Mouse (Mus musculus): ENCODE results near the gene Unc119b. TPM values are rescaled to one million over a fixed set of nuclear protein-coding genes. Genes with fewer than 3 reads are reported as not detected.
"Not testable (repeated sequence)": the region's sequence is repeated elsewhere in the genome, so short reads cannot be mapped to it uniquely, and the experiment has no call there.

The Unc119b gene
- polyA plus RNA-seq, 1 experiment, result 38.7 TPM

- peak in 1 of 2 experiments; percentile 51 for DNase-seq (ENCODE audit: low read depth in 1 of 2, low spot score in 2 of 2)
- WGBS, result 46% methylated on average over 13 of the region's 13 CpGs
- H3K4me3 ChIP-seq (ENCODE audit: extremely low read depth, insufficient read depth, insufficient read length), result no peak overlapping the region
- H3K27me3 ChIP-seq (ENCODE audit: control insufficient read depth, insufficient read depth, low read length), result no peaks in the 10 kb centered on the region
- TF ChIP-seq POLR2A (IDR thresholded peaks at IDR 0.05; ENCODE audit: low read depth, low read length) (no peak), CTCF (IDR thresholded peaks at IDR 0.05; ENCODE audit: extremely low read depth, insufficient read depth, insufficient read length, insufficient replicate concordance) (no peak)
- peaks cover 31% of the 10 kb centered on the region for H3K36me3 ChIP-seq (ENCODE audit: control insufficient read depth, insufficient read depth, low read length)
- peaks cover 22% of the 10 kb centered on the region; the same call in 1 of the 2 replicates for H3K4me1 ChIP-seq (ENCODE audit: control insufficient read depth, insufficient read depth, insufficient read length)
- H3K27ac ChIP-seq (ENCODE audit: insufficient read depth, low read length), result peak overlapping the region; percentile 26; the same call in 1 of the 2 replicates
Measured at GRCm38 (mm10) chr5:115151457-115151856, 16.7 kb upstream of the Unc119b start.

GRCm38 (mm10) chr5:115150991-115151390, 16.2 kb upstream of the Unc119b start:
- no peaks in the 10 kb centered on the region for H3K27me3 ChIP-seq (ENCODE audit: control insufficient read depth, insufficient read depth, low read length)
- H3K27ac ChIP-seq (ENCODE audit: insufficient read depth, low read length), result 0 out of 2 replicates have a peak overlapping the region, but pooled peaks have one; percentile 26
- H3K36me3 ChIP-seq (ENCODE audit: control insufficient read depth, insufficient read depth, low read length), result peaks cover 32% of the 10 kb centered on the region
- TF ChIP-seq CTCF (IDR thresholded peaks at IDR 0.05; ENCODE audit: extremely low read depth, insufficient read depth, insufficient read length, insufficient replicate concordance), result no peak
- no peak for TF ChIP-seq POLR2A (IDR thresholded peaks at IDR 0.05; ENCODE audit: low read depth, low read length)
- WGBS, result 66% methylated on average over 5 of the region's 5 CpGs
- no peak overlapping the region for H3K4me3 ChIP-seq (ENCODE audit: extremely low read depth, insufficient read depth, insufficient read length)
- peaks cover 22% of the 10 kb centered on the region; the same call in 1 of the 2 replicates for H3K4me1 ChIP-seq (ENCODE audit: control insufficient read depth, insufficient read depth, insufficient read length)
- no peak for DNase-seq (ENCODE audit: low read depth in 1 of 2, low spot score in 2 of 2)

GRCm38 (mm10) chr5:115149675-115150459, 15.1 kb upstream of the Unc119b start:
- TF ChIP-seq POLR2A (IDR thresholded peaks at IDR 0.05; ENCODE audit: low read depth, low read length), result no peak
- no peak for TF ChIP-seq CTCF (IDR thresholded peaks at IDR 0.05; ENCODE audit: extremely low read depth, insufficient read depth, insufficient read length, insufficient replicate concordance)
- H3K4me1 ChIP-seq (ENCODE audit: control insufficient read depth, insufficient read depth, insufficient read length), result peaks cover 15% of the 10 kb centered on the region; the same call in 1 of the 2 replicates
- 96% methylated on average over 14 of the region's 14 CpGs for WGBS
- H3K27ac ChIP-seq (ENCODE audit: insufficient read depth, low read length), result no peak overlapping the region
- H3K36me3 ChIP-seq (ENCODE audit: control insufficient read depth, insufficient read depth, low read length), result peaks cover 32% of the 10 kb centered on the region
- DNase-seq (ENCODE audit: low read depth in 1 of 2, low spot score in 2 of 2), result no peak
- no peaks in the 10 kb centered on the region for H3K27me3 ChIP-seq (ENCODE audit: control insufficient read depth, insufficient read depth, low read length)
- no peak overlapping the region for H3K4me3 ChIP-seq (ENCODE audit: extremely low read depth, insufficient read depth, insufficient read length)

DNA sequence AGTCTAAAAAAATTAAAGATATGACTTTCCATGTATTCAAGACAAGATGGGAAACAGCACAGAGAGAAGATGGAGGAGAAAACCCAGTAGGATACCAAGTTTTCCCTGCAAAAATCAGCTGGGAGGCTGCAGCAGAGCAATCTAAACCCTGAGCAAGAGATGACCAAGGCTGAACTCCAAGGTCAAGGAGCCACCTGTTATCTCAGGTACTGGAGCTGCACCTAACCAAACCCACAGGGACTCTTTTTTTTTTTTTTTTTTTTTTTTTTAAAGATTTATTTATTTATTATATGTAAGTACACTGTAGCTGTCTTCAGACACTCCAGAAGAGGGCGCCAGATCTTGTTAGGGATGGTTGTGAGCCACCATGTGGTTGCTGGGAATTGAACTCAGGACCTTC, 14.1 kb upstream of the Unc119b start:
- H3K36me3 ChIP-seq (ENCODE audit: control insufficient read depth, insufficient read depth, low read length), result peaks cover 34% of the 10 kb centered on the region

GRCm38 (mm10) chr5:115148378-115148777, 13.6 kb upstream of the Unc119b start:
- Histone ChIP-seq H3K27ac (ENCODE audit: insufficient read depth, low read length) (no peak overlapping the region), H3K27me3 (ENCODE audit: control insufficient read depth, insufficient read depth, low read length) (no peaks in the 10 kb centered on the region), H3K4me3 (ENCODE audit: extremely low read depth, insufficient read depth, insufficient read length) (no peak overlapping the region), H3K4me1 (ENCODE audit: control insufficient read depth, insufficient read depth, insufficient read length) (peaks cover 14% of the 10 kb centered on the region; the same call in 1 of the 2 replicates), H3K36me3 (ENCODE audit: control insufficient read depth, insufficient read depth, low read length) (peaks cover 34% of the 10 kb centered on the region)
- no peak for DNase-seq (ENCODE audit: low read depth in 1 of 2, low spot score in 2 of 2)
- 94% methylated on average over 8 of the region's 8 CpGs for WGBS
- TF ChIP-seq CTCF (IDR thresholded peaks at IDR 0.05; ENCODE audit: extremely low read depth, insufficient read depth, insufficient read length, insufficient replicate concordance), result no peak
- no peak for TF ChIP-seq POLR2A (IDR thresholded peaks at IDR 0.05; ENCODE audit: low read depth, low read length)

More for the DNA sequence above, 14.1 kb upstream of the Unc119b start:
- DNase-seq (ENCODE audit: low read depth in 1 of 2, low spot score in 2 of 2); H3K4me3 ChIP-seq (ENCODE audit: extremely low read depth, insufficient read depth, insufficient read length); H3K27me3 ChIP-seq (ENCODE audit: control insufficient read depth, insufficient read depth, low read length); H3K27ac ChIP-seq (ENCODE audit: insufficient read depth, low read length): not testable (repeated sequence)
- peaks cover 14% of the 10 kb centered on the region; the same call in 1 of the 2 replicates for H3K4me1 ChIP-seq (ENCODE audit: control insufficient read depth, insufficient read depth, insufficient read length)
- WGBS, result no CpG with 5 or more reads among the region's 1 CpGs

DNA sequence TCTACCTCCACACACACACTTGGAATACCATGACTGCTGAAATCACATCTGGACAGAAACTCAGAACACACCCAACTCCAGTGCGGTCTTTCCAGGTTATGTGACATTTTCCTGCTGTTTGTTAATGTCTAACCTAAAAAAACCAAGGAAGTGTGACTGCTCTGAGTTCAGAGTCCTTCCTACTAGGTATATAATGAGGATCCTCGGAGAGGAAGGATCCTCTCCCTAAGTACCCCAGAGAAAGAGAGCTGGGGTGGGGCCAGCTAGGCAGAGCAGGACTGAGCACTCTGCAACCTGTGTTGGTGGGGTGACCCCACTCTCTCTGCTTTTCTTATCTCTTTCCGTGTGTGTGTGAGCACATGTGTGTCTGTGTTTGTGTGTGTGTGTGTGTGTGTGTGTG, 12.6 kb upstream of the Unc119b start:
- Histone ChIP-seq H3K27me3 (ENCODE audit: control insufficient read depth, insufficient read depth, low read length) (no peaks in the 10 kb centered on the region), H3K36me3 (ENCODE audit: control insufficient read depth, insufficient read depth, low read length) (peaks cover 34% of the 10 kb centered on the region), H3K27ac (ENCODE audit: insufficient read depth, low read length) (no peak overlapping the region), H3K4me3 (ENCODE audit: extremely low read depth, insufficient read depth, insufficient read length) (no peak overlapping the region), H3K4me1 (ENCODE audit: control insufficient read depth, insufficient read depth, insufficient read length) (peaks cover 14% of the 10 kb centered on the region; the same call in 1 of the 2 replicates)
- 87% methylated on average over 3 of the region's 3 CpGs for WGBS
- TF ChIP-seq CTCF (IDR thresholded peaks at IDR 0.05; ENCODE audit: extremely low read depth, insufficient read depth, insufficient read length, insufficient replicate concordance) (no peak), POLR2A (IDR thresholded peaks at IDR 0.05; ENCODE audit: low read depth, low read length) (no peak)
- DNase-seq (ENCODE audit: low read depth in 1 of 2, low spot score in 2 of 2), result no peak

- H3K27ac ChIP-seq (ENCODE audit: insufficient read depth, low read length), result no peak overlapping the region
- H3K36me3 ChIP-seq (ENCODE audit: control insufficient read depth, insufficient read depth, low read length), result peaks cover 34% of the 10 kb centered on the region
Measured at GRCm38 (mm10) chr5:115146747-115147130, 12.0 kb upstream of the Unc119b start.

More at GRCm38 (mm10) chr5:115146747-115147130, 12.0 kb upstream of the Unc119b start:
- TF ChIP-seq CTCF (IDR thresholded peaks at IDR 0.05; ENCODE audit: extremely low read depth, insufficient read depth, insufficient read length, insufficient replicate concordance) (no peak), POLR2A (IDR thresholded peaks at IDR 0.05; ENCODE audit: low read depth, low read length) (no peak)
- no peaks in the 10 kb centered on the region for H3K27me3 ChIP-seq (ENCODE audit: control insufficient read depth, insufficient read depth, low read length)
- no peak overlapping the region for H3K4me3 ChIP-seq (ENCODE audit: extremely low read depth, insufficient read depth, insufficient read length)
- no peak for DNase-seq (ENCODE audit: low read depth in 1 of 2, low spot score in 2 of 2)
- peaks cover 10% of the 10 kb centered on the region; the same call in 1 of the 2 replicates for H3K4me1 ChIP-seq (ENCODE audit: control insufficient read depth, insufficient read depth, insufficient read length)

Data from spleen, adult 2 months (tissue).